Comparison of ENCODE assay signal across 26 mouse cellular contexts in the genomic region with DNA sequence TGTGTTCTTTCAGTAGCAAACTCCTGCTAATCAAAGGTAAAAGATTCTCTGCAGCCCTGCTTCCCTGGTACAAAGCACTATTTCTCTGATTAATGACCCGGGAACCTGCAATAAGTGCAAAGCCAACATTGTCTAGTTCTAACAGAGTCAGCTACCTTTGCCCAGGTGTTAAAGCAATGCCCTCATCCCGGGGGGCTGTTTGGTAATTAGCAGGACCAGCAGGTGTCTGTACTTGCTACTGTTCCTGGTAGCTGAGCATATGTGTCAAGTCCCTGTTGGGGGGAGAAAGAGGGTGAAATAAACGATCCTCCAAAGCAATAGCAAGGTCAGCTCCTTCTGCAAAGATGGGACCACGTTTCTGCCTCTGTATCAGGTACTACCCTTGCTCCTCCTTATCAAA. TPM values are rescaled to one million over a fixed set of nuclear protein-coding genes. Genes with fewer than 3 reads are reported as not detected.
A peak's percentile ranks its signal among the peaks of the same experiment; 100 is the strongest.
DNase-seq lines count a peak whose midpoint lies in the region; ATAC-seq lines count a peak whose summit lies in the region.
"Had no signal": no experiment of that assay in that cellular context is flagged by ENCODE, and none has a peak within 500 bp of the region (broad histone marks: within the 10 kb centered on the region; RNA-seq: fewer than 3 reads in every experiment).

No protein-coding gene starts in this region.

- no peak for ATAC-seq in hindbrain, embryonic 15.5 days (ENCODE audit: low FRiP score, low read depth)
- 0 out of 2 replicates have a peak, but pooled peaks have one; percentile 38 for ATAC-seq in neural tube, embryonic 14.5 days (ENCODE audit: low read depth)
- no peak for ATAC-seq in heart, embryonic 12.5 days (ENCODE audit: insufficient number of reproducible peaks, low FRiP score)
- ATAC-seq in intestine, embryonic 16.5 days = no peak
- ATAC-seq: forebrain, embryonic 14.5 days; inflammation-experienced regulatory T-cells, adult 6 months; liver, embryonic 12.5 days had no signal

- H3K9me3 ChIP-seq in hindbrain, embryonic 15.5 days = no peaks in the 10 kb centered on the region
- no peaks in the 10 kb centered on the region for H3K9me3 ChIP-seq in hindbrain, embryonic 10.5 days
- H3K9me3 ChIP-seq in neural tube, embryonic 14.5 days (ENCODE audit: control insufficient read depth, low read length) = no peaks in the 10 kb centered on the region
- no peaks in the 10 kb centered on the region for H3K9me3 ChIP-seq in heart, embryonic 12.5 days (replicated peaks)
- no peaks in the 10 kb centered on the region for H3K9me3 ChIP-seq in intestine, embryonic 16.5 days (ENCODE audit: control insufficient read depth, low read length)
- H3K9me3 ChIP-seq: embryonic facial prominence, embryonic 13.5 days; limb, embryonic 13.5 days; liver, embryonic 12.5 days; midbrain, embryonic 12.5 days; neural tube, embryonic 13.5 days; stomach, embryonic 15.5 days had no signal

- no peak overlapping the region for H3K4me3 ChIP-seq in hindbrain, embryonic 15.5 days
- H3K4me3 ChIP-seq in hindbrain, embryonic 10.5 days = no peak overlapping the region
- H3K4me3 ChIP-seq in neural tube, embryonic 14.5 days (ENCODE audit: low read depth, low read length) = no peak overlapping the region
- H3K4me3 ChIP-seq in heart, embryonic 12.5 days = no peak overlapping the region
- no peak overlapping the region for H3K4me3 ChIP-seq in intestine, embryonic 16.5 days (ENCODE audit: low read length)
- H3K4me3 ChIP-seq: embryonic facial prominence, embryonic 13.5 days; layer of hippocampus, adult 2 months; limb, embryonic 13.5 days; liver, embryonic 12.5 days; midbrain, embryonic 12.5 days; neural tube, embryonic 13.5 days; stomach, embryonic 15.5 days had no signal

- H3K27ac ChIP-seq in hindbrain, embryonic 15.5 days (replicated peaks) = 0 out of 2 replicates have a peak overlapping the region, but pooled peaks have one; percentile 12
- no peak overlapping the region for H3K27ac ChIP-seq in hindbrain, embryonic 10.5 days
- no peak overlapping the region for H3K27ac ChIP-seq in neural tube, embryonic 14.5 days (ENCODE audit: low read depth, low read length)
- no peak overlapping the region for H3K27ac ChIP-seq in heart, embryonic 12.5 days (ENCODE audit: poor library complexity, severe bottlenecking)
- H3K27ac ChIP-seq in intestine, embryonic 16.5 days (ENCODE audit: low read length) = no peak overlapping the region
- H3K27ac ChIP-seq: embryonic facial prominence, embryonic 13.5 days; layer of hippocampus, adult 2 months; limb, embryonic 13.5 days; liver, embryonic 12.5 days; midbrain, embryonic 12.5 days; neural tube, embryonic 13.5 days; stomach, embryonic 15.5 days had no signal

- H3K9ac ChIP-seq in hindbrain, embryonic 15.5 days = no peak overlapping the region
- no peak overlapping the region for H3K9ac ChIP-seq in neural tube, embryonic 14.5 days (replicated peaks; ENCODE audit: low read depth, low read length)
- H3K9ac ChIP-seq in heart, embryonic 12.5 days = no peak overlapping the region
- no peak overlapping the region for H3K9ac ChIP-seq in intestine, embryonic 16.5 days (ENCODE audit: low read depth, low read length)
- H3K9ac ChIP-seq: embryonic facial prominence, embryonic 13.5 days; limb, embryonic 13.5 days; liver, embryonic 12.5 days; midbrain, embryonic 12.5 days; neural tube, embryonic 13.5 days; stomach, embryonic 15.5 days had no signal

- H3K4me1 ChIP-seq in hindbrain, embryonic 15.5 days (replicated peaks) = 0 out of 2 replicates have a peak, but pooled peaks cover 5% of the 10 kb centered on the region
- no peaks in the 10 kb centered on the region for H3K4me1 ChIP-seq in hindbrain, embryonic 10.5 days (replicated peaks)
- no peaks in the 10 kb centered on the region for H3K4me1 ChIP-seq in neural tube, embryonic 14.5 days (ENCODE audit: control insufficient read depth, insufficient read depth, low read length)
- no peaks in the 10 kb centered on the region for H3K4me1 ChIP-seq in heart, embryonic 12.5 days (replicated peaks)
- no peaks in the 10 kb centered on the region for H3K4me1 ChIP-seq in intestine, embryonic 16.5 days (ENCODE audit: control insufficient read depth, insufficient read depth, low read length)
- H3K4me1 ChIP-seq: embryonic facial prominence, embryonic 13.5 days; liver, embryonic 12.5 days; midbrain, embryonic 12.5 days; stomach, embryonic 15.5 days had no signal

- 52% methylated on average over 4 of the region's 4 CpGs for WGBS in hindbrain, embryonic 15.5 days
- 65% methylated on average over 4 of the region's 4 CpGs for WGBS in hindbrain, embryonic 10.5 days
- 56% methylated on average over 4 of the region's 4 CpGs for WGBS in neural tube, embryonic 14.5 days
- 46% methylated on average over 4 of the region's 4 CpGs for WGBS in heart, embryonic 12.5 days
- WGBS in intestine, embryonic 16.5 days = 49% methylated on average over 4 of the region's 4 CpGs

- H3K27me3 ChIP-seq in hindbrain, embryonic 15.5 days = no peaks in the 10 kb centered on the region
- no peaks in the 10 kb centered on the region for H3K27me3 ChIP-seq in hindbrain, embryonic 10.5 days (ENCODE audit: insufficient read depth, poor library complexity, severe bottlenecking)
- H3K27me3 ChIP-seq in neural tube, embryonic 14.5 days (ENCODE audit: control insufficient read depth, insufficient read depth, low read length) = no peaks in the 10 kb centered on the region
- peaks cover 14% of the 10 kb centered on the region; the same call in 1 of the 2 replicates for H3K27me3 ChIP-seq in heart, embryonic 12.5 days (replicated peaks)
- no peaks in the 10 kb centered on the region for H3K27me3 ChIP-seq in intestine, embryonic 16.5 days (replicated peaks; ENCODE audit: control insufficient read depth, insufficient read depth, low read length)
- H3K27me3 ChIP-seq: embryonic facial prominence, embryonic 13.5 days; liver, embryonic 12.5 days; midbrain, embryonic 12.5 days; neural tube, embryonic 13.5 days; stomach, embryonic 15.5 days had no signal

- H3K36me3 ChIP-seq in hindbrain, embryonic 15.5 days = no peaks in the 10 kb centered on the region
- no peaks in the 10 kb centered on the region for H3K36me3 ChIP-seq in hindbrain, embryonic 10.5 days
- no peaks in the 10 kb centered on the region for H3K36me3 ChIP-seq in neural tube, embryonic 14.5 days (ENCODE audit: control insufficient read depth, insufficient read depth, low read length)
- no peaks in the 10 kb centered on the region for H3K36me3 ChIP-seq in heart, embryonic 12.5 days
- H3K36me3 ChIP-seq in intestine, embryonic 16.5 days (ENCODE audit: control insufficient read depth, insufficient read depth, low read length) = no peaks in the 10 kb centered on the region
- H3K36me3 ChIP-seq: embryonic facial prominence, embryonic 13.5 days; limb, embryonic 13.5 days; liver, embryonic 12.5 days; midbrain, embryonic 12.5 days; neural tube, embryonic 13.5 days; stomach, embryonic 15.5 days had no signal

- H3K4me2 ChIP-seq in hindbrain, embryonic 15.5 days = no peak overlapping the region
- H3K4me2 ChIP-seq in neural tube, embryonic 14.5 days (ENCODE audit: low read depth, low read length) = no peak overlapping the region
- H3K4me2 ChIP-seq in heart, embryonic 12.5 days = no peak overlapping the region
- no peak overlapping the region for H3K4me2 ChIP-seq in intestine, embryonic 16.5 days (ENCODE audit: low read depth, low read length)
- H3K4me2 ChIP-seq: embryonic facial prominence, embryonic 13.5 days; limb, embryonic 13.5 days; liver, embryonic 12.5 days; midbrain, embryonic 12.5 days; neural tube, embryonic 13.5 days; stomach, embryonic 15.5 days had no signal

- DNase-seq in hindbrain, embryonic 10.5 days (ENCODE audit: low spot score) = no peak
- no peak for DNase-seq in neural tube, embryonic 10.5 days (ENCODE audit: extremely low spot score, low spot score)
- peak; percentile 52 for DNase-seq in cerebellum, adult 9-11 months
- DNase-seq in kidney, postnatal 10 days = no peak
- DNase-seq: adrenal gland, postnatal 25 days; heart, postnatal 4 days; kidney, adult 2 months; kidney, postnatal 14 days; layer of hippocampus, postnatal 36 days; lung, adult 18-20 months; lung, postnatal 10 days; thymus, adult 18-20 months; thymus, postnatal 36 days had no signal

RNA-seq across cellular contexts. Expression of gene Crim1, which starts 54.7 kb away (rescaled TPM):
- polyA plus RNA-seq in hindbrain, embryonic 15.5 days (2015; fragmentation: Nextera tagmentation; extraction: Ambion mirVana) = 15.5 and 16.7 TPM in 2 replicates
- polyA plus RNA-seq in hindbrain, embryonic 10.5 days (2016; fragmentation: Nextera tagmentation; extraction: Ambion mirVana) = 3.4 and 4.3 TPM in 2 replicates
- 20.1 and 22.8 TPM in 2 replicates for polyA plus RNA-seq in neural tube, embryonic 14.5 days (2014; fragmentation: Nextera tagmentation; extraction: Ambion mirVana)
- 3.2 and 3.3 TPM in 2 replicates for polyA plus RNA-seq in heart, embryonic 12.5 days (2016; fragmentation: Nextera tagmentation; extraction: Ambion mirVana)
- polyA plus RNA-seq in intestine, embryonic 16.5 days (2015; fragmentation: Nextera tagmentation; extraction: Ambion mirVana) = 3.9 and 4.0 TPM in 2 replicates
